Mouse (Mus musculus) megakaryocyte, embryonic 14.5 days (primary cell): ENCODE results near the gene Frmd4b.

Source experiments
- FLI1 ChIP-seq: IDR thresholded peaks from 2 replicates; pipeline ENCODE4 v1.6.1; 2012; ENCODE audit warnings: low read length, inconsistent platforms, mixed read lengths
- GATA1 ChIP-seq: IDR thresholded peaks from 3 replicates; pipeline ENCODE4 v1.6.1; 2012; ENCODE audit warnings: mixed read lengths, low read length, inconsistent platforms, borderline replicate concordance

DNA sequence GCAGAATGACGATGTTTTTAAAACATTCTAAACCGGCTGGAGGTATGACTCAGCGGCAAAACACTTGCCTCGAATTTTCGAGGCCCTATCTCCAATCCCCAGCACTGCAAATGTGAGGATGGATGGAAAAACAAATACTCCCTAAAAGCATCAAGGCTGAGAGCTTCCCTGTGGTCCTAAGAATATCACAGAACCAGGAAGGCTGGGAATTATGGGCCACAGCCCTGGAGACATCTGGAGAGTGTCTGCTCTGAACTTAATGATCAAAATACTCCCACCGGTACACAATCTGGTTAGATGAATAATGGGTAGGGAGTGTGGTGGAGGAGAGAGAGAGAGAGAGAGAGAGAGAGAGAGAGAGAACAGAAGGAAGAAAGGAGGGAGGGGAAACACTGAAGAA, 48.8 kb downstream of the Frmd4b start:
- TF ChIP-seq GATA1 (no peak), FLI1 (no peak)
